Mouse (Mus musculus) cerebellum, adult 2 months (tissue): ENCODE results near the gene Lin28b. TPM values are rescaled to one million over a fixed set of nuclear protein-coding genes. Genes with fewer than 3 reads are reported as not detected.

Experiments
- DNase-seq, 2 experiments: peaks; one replicate each; pipeline ENCODE4 v3.0.0; 2021
- H3K27ac ChIP-seq: fragments of 200-500 bp; 2 replicates; pipeline ENCODE4 v1.5.1; 2012; ENCODE audit warnings: low read length, control low read depth, inconsistent platforms; ENCODE audit not compliant: insufficient read depth
- H3K27me3 ChIP-seq: fragments of 200-500 bp; 2 replicates; pipeline ENCODE4 v1.6.1; 2012; ENCODE audit warnings: inconsistent platforms, mild to moderate bottlenecking, low read length, moderate library complexity; ENCODE audit not compliant: control insufficient read depth, insufficient read depth
- H3K4me1 ChIP-seq: fragments of 200-500 bp; 2 replicates; pipeline ENCODE4 v1.6.1; 2011; ENCODE audit warnings: low read length; ENCODE audit not compliant: control insufficient read depth, insufficient read depth
- H3K4me3 ChIP-seq: fragments of 200-500 bp; replicated peaks from 2 replicates; pipeline ENCODE3; 2011; ENCODE audit warnings: mild to moderate bottlenecking, low read depth, low read length, control low read depth; ENCODE audit not compliant: insufficient read depth
- CTCF ChIP-seq: fragments of 200-500 bp; IDR thresholded peaks from 2 replicates; pipeline ENCODE4 v1.5.1; 2011; ENCODE audit warnings: low read depth, mild to moderate bottlenecking, control low read depth, low read length, moderate library complexity, borderline replicate concordance; ENCODE audit not compliant: insufficient read depth
- POLR2A ChIP-seq: fragments of 200-500 bp; IDR thresholded peaks from 2 replicates; pipeline ENCODE4 v1.6.1; 2011; ENCODE audit warnings: low read length, control low read depth, borderline replicate concordance; ENCODE audit not compliant: insufficient read depth
- WGBS: fragments of 180-500 bp; shearing (Covaris S2); methylation state at CpG from one replicate; pipeline ENCODE4 v1.1.7; 2018; 5-methylcytosine and 5-hydroxymethylcytosine counted together
- polyA plus RNA-seq: library from polyadenylated mRNA; depleted of rRNA; stranded (reverse); fragments of >200 nt; gene quantifications from 2 replicates; pipeline ENCODE4 v1.2.3, GENCODE M21; 2012; rRNA removed

The Lin28b gene
- polyA plus RNA-seq, 1 experiment: 3.2 TPM

- 13% methylated on average over 7 of the region's 7 CpGs for WGBS
- TF ChIP-seq POLR2A: no peak
- no peak for TF ChIP-seq CTCF
- no peak overlapping the region for H3K4me3 ChIP-seq
- no peak overlapping the region for H3K27ac ChIP-seq
- no peaks in the 10 kb centered on the region for H3K4me1 ChIP-seq
- no peak for DNase-seq
- H3K27me3 ChIP-seq: no peaks in the 10 kb centered on the region; the same call in 1 of the 2 replicates
Measured at GRCm38 (mm10) chr10:45334925-45335324, 151.3 kb downstream of the Lin28b start.

GRCm38 (mm10) chr10:45328196-45329000, 157.8 kb downstream of the Lin28b start:
- WGBS: 78% methylated on average over 7 of the region's 7 CpGs
- H3K4me3 ChIP-seq: no peak overlapping the region
- H3K4me1 ChIP-seq: no peaks in the 10 kb centered on the region
- H3K27ac ChIP-seq: no peak overlapping the region
- H3K27me3 ChIP-seq: no peaks in the 10 kb centered on the region
- TF ChIP-seq CTCF: no peak
- TF ChIP-seq POLR2A: no peak
- DNase-seq: no peak

Other genes with a start within 250 kb of the Lin28b start
- gene Bves, start 150.6 kb downstream of the Lin28b start, polyA plus RNA-seq: 0.49 and 0.62 TPM in 2 replicates
- 25.6 and 27.4 TPM in 2 replicates for gene Hace1, start 91.4 kb upstream of the Lin28b start, polyA plus RNA-seq